Mouse (Mus musculus): Measurements from ENCODE around the gene Gsc.

- TF ChIP-seq CTCF (IDR thresholded peaks at IDR 0.05; ENCODE audit: low read depth): no peak
- no peak for TF ChIP-seq EP300 (IDR thresholded peaks at IDR 0.05; ENCODE audit: low read depth)
These were observed 29.4 kb downstream of the Gsc start for GRCm38 (mm10) chr12:104443716-104444115.
